Mouse (Mus musculus) small intestine, adult 10 weeks (tissue): ENCODE results near the gene Mterf2. TPM values are rescaled to one million over a fixed set of nuclear protein-coding genes. Genes with fewer than 3 reads are reported as not detected.

Experiments
- polyA plus RNA-seq: library from polyadenylated mRNA; stranded (reverse); fragments of 350-450 nt; fragmentation: Illumina TruSeq; extraction: RNeasy Lipid Tissue Mini Kit (QIAGEN cat#74804); gene quantifications from one replicate; pipeline ENCODE4 v1.2.3, GENCODE M21; 2014; ENCODE audit warnings: low replicate concordance

Mterf2 gene
- 85.9 TPM for polyA plus RNA-seq

DNA sequence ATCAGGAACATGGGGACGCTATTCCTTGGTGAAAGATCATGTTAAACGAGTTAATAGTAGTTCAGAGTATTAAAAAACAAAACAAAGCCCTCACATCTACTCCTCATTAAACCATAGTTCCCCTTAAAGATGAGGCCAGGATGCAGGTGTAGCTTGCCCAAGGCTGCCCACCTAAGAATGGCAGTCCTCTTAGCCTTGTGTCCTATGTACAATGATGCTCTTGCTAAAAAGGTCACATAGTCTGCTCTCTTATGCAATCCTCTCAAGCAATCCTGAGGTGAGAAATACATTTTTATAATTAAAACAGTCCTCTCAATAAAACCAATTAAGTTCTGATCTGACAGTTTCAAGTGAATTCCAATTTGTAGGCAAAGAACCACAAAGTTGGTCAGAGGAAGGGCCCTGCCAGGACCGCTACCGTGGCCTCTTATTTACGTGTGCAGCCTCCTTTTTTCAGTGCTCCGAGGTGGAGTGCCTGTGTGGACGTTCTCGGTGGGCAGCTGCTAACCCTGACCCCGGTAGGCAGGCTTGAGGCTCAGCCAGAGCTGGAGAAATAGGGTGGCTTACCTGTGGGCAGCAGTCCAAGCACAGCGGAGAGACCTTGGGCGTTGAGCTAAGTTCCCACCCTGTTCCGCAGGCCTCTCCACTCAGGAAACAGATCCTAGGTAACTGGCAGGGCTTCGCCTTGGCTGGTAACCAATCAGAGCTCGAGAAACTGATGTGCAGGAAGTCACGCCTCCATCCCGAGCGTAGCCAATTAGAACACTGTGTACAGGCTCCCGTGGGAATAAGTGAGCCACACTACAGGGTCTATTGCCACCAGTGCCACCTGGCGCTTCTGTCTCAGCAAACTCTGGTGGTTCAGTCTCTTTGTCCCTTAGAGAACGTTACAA, at the start of gene Mterf2:
Gene Mterf2, minus strand, starts transcription at position 633 of the 893 bp plus-strand sequence.

GRCm38 (mm10) chr10:85102247-85103084, 25.4 kb downstream of the Mterf2 start, which contains the start of the genes Fhl4 and Tmem263:
Fhl4 (minus strand) TSS chr10:85102495.
Tmem263 (plus strand) TSS chr10:85102627.

Other genes starting within 250 kb of the Mterf2 start
- 26.9 TPM for gene Ric8b, start 210.4 kb downstream of the Mterf2 start, polyA plus RNA-seq
- gene Fhl4, start 25.5 kb downstream of the Mterf2 start, polyA plus RNA-seq: 0.56 TPM
- 107 TPM for gene Tmem263, start 25.4 kb downstream of the Mterf2 start, polyA plus RNA-seq
- 12.1 TPM for gene Cry1, start 57.0 kb upstream of the Mterf2 start, polyA plus RNA-seq